Mouse (Mus musculus): ENCODE measurements at regions not wholly inside any gene's neighbourhood (a gene's known extent, or its start where the extent isn't known, plus 50 kb on each side); places are given as distances from the start of the nearest gene placed in this dataset.

GRCm38 (mm10) chr16:93204601-93205000 is 378.7 kb upstream of the Runx1 start:
- Histone ChIP-seq H3K27ac (no peak overlapping the region), H3K9me3 (replicated peaks) (no peaks in the 10 kb centered on the region), H3K4me2 (no peak overlapping the region), H3K4me3 (no peak overlapping the region), H3K36me3 (no peaks in the 10 kb centered on the region), H3K4me1 (replicated peaks) (no peaks in the 10 kb centered on the region), H3K9ac (no peak overlapping the region), H3K27me3 (no peaks in the 10 kb centered on the region)
- 78% methylated on average over 4 of the region's 4 CpGs for WGBS
- no peak for ATAC-seq (replicated peaks; ENCODE audit: insufficient number of reproducible peaks, insufficient read depth, low FRiP score, low read depth)

DNA sequence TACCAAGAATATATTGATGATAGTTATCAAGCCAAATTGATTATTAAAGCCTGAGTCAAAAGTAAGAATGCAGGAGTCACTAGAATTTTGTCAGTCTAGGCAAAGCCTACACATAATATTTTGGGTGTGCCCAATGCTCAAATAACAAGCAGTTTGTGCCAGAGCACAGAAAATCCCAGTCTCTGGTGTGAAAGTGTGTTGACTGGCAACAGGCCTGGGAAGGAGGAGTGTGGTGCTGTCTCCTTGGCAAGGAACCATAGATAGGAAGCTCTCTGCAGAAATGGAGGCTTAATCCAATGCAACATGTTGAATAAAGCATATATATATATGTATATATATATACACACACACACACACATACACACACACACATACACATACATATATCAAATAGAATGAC is 376.6 kb upstream of the Runx1 start:
- Histone ChIP-seq H3K27me3 (no peaks in the 10 kb centered on the region), H3K36me3 (no peaks in the 10 kb centered on the region), H3K9ac (no peak overlapping the region), H3K27ac (no peak overlapping the region), H3K9me3 (replicated peaks) (no peaks in the 10 kb centered on the region), H3K4me2 (no peak overlapping the region), H3K4me1 (replicated peaks) (no peaks in the 10 kb centered on the region), H3K4me3 (no peak overlapping the region)
- no peak for ATAC-seq (replicated peaks; ENCODE audit: insufficient number of reproducible peaks, insufficient read depth, low FRiP score, low read depth)

DNA sequence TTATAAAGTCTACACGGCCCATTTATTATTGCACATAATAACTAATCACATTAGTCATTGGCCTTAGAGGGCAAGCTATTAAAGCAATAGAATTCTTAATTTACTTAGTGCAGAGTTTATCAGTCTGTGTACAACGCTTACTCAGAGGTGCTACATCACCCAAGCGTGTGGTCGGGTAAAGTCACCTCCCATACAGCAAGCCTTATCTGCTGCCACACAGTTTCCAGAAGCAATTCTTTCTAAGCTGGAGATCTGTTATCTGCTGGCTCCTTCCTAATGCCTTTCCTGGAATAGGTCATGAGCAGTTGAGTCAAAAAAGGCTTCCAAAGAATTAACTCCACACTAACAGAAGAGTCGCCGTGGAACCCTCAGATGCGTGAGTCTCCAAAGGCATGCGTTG is 371.4 kb upstream of the Runx1 start:
- Histone ChIP-seq H3K27me3 (no peaks in the 10 kb centered on the region), H3K36me3 (no peaks in the 10 kb centered on the region), H3K9me3 (replicated peaks) (no peaks in the 10 kb centered on the region), H3K27ac (no peak overlapping the region), H3K9ac (no peak overlapping the region), H3K4me3 (no peak overlapping the region), H3K4me2 (no peak overlapping the region), H3K4me1 (replicated peaks) (no peaks in the 10 kb centered on the region)
- ATAC-seq (replicated peaks; ENCODE audit: insufficient number of reproducible peaks, insufficient read depth, low FRiP score, low read depth), result no peak
- 69% methylated on average over 8 of the region's 8 CpGs for WGBS

GRCm38 (mm10) chr16:93193921-93194481 is 368.1 kb upstream of the Runx1 start:
- Histone ChIP-seq H3K27ac (no peak overlapping the region), H3K36me3 (no peaks in the 10 kb centered on the region), H3K4me2 (no peak overlapping the region), H3K9ac (no peak overlapping the region), H3K4me3 (no peak overlapping the region), H3K27me3 (no peaks in the 10 kb centered on the region), H3K9me3 (replicated peaks) (no peaks in the 10 kb centered on the region), H3K4me1 (replicated peaks) (peaks cover 3% of the 10 kb centered on the region; the same call in 1 of the 2 replicates)
- no peak for ATAC-seq (replicated peaks; ENCODE audit: insufficient number of reproducible peaks, insufficient read depth, low FRiP score, low read depth)
- 54% methylated on average over 7 of the region's 7 CpGs for WGBS

DNA sequence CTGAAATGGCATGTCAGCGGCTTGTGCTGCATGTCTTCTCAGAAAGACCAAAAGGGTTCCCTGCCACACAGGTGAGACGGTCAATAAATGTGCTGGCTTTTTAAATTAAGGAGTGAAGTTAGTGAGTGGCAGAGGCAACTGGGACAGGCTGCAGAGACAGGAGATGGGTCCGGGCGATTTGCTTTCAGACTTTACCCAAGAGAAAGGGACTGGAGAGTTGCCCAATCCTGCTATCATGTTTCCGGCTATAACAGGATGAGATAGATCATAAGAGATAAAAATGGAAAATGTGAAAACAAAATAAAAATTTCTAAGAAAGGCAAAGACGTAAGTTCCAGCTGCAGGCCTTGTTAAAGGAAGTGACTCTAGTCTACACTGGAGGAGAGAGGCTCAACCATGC is 367.3 kb upstream of the Runx1 start:
- H3K4me3 ChIP-seq, result no peak overlapping the region
- no peaks in the 10 kb centered on the region for H3K27me3 ChIP-seq
- no peak overlapping the region for H3K27ac ChIP-seq
- H3K9ac ChIP-seq, result no peak overlapping the region
- peaks cover 3% of the 10 kb centered on the region; the same call in 1 of the 2 replicates for H3K4me1 ChIP-seq (replicated peaks)
- WGBS, result 67% methylated on average over 6 of the region's 6 CpGs
- ATAC-seq (replicated peaks; ENCODE audit: insufficient number of reproducible peaks, insufficient read depth, low FRiP score, low read depth), result no peak
- H3K36me3 ChIP-seq, result no peaks in the 10 kb centered on the region
- H3K9me3 ChIP-seq (replicated peaks), result no peaks in the 10 kb centered on the region
- no peak overlapping the region for H3K4me2 ChIP-seq

DNA sequence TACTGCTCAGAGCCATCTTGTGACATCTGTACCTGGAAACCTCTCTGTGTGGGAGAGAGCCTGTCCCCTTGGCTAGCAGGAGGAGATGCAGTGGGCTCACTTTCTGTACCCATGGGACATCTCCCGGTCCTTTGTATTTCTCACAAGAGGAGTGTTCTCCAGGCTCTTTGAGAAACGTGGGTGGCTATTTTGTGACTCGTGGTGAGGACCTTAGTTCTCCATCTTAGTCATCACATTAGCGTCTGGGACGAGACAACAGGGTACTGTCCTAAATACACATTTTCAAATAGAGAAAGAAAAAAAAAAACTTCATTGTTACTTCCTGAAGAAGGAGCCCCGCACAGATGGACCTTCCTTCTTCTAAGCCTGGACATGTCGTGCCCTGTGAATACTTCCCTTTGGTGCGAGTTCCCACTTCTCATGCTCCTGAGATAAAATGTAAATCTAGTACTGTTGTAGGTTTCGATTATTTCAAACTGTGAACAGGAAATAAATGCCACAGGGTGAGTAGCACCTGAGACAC is 366.8 kb upstream of the Runx1 start:
- no peak overlapping the region for H3K27ac ChIP-seq
- peaks cover 3% of the 10 kb centered on the region; the same call in 1 of the 2 replicates for H3K4me1 ChIP-seq (replicated peaks)
- no peak overlapping the region for H3K9ac ChIP-seq
- H3K27me3 ChIP-seq, result no peaks in the 10 kb centered on the region
- 68% methylated on average over 9 of the region's 9 CpGs for WGBS
- ATAC-seq (replicated peaks; ENCODE audit: insufficient number of reproducible peaks, insufficient read depth, low FRiP score, low read depth), result no peak
- no peaks in the 10 kb centered on the region for H3K9me3 ChIP-seq (replicated peaks)
- H3K4me2 ChIP-seq, result no peak overlapping the region
- no peaks in the 10 kb centered on the region for H3K36me3 ChIP-seq
- H3K4me3 ChIP-seq, result no peak overlapping the region

DNA sequence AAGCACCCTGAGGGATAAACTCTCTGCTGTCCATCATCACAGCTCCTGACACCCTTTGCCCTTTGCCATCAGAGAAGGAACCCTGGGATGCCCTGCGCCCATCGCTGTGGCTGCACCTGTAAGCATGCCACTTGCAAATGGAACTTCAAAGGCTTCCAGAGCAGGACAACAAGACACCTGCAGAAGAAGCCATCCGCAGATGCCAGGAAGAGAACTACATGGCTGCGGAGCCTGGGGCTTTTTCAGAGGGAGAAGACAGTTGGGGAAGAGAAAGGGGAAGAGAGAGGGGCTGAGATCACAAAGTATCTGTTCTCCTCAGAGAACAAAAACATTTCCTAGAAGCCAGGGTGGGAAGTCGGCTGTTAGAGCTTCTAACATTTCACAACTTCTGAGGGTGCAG is 365.2 kb upstream of the Runx1 start:
- Histone ChIP-seq H3K4me2 (no peak overlapping the region), H3K9me3 (replicated peaks) (no peaks in the 10 kb centered on the region), H3K36me3 (no peaks in the 10 kb centered on the region), H3K4me3 (no peak overlapping the region), H3K4me1 (replicated peaks) (peaks cover 3% of the 10 kb centered on the region; the same call in 1 of the 2 replicates), H3K27ac (no peak overlapping the region), H3K9ac (no peak overlapping the region), H3K27me3 (no peaks in the 10 kb centered on the region)
- no peak; the same call in 1 of the 2 replicates for ATAC-seq (replicated peaks; ENCODE audit: insufficient number of reproducible peaks, insufficient read depth, low FRiP score, low read depth)
- 72% methylated on average over 5 of the region's 5 CpGs for WGBS

DNA sequence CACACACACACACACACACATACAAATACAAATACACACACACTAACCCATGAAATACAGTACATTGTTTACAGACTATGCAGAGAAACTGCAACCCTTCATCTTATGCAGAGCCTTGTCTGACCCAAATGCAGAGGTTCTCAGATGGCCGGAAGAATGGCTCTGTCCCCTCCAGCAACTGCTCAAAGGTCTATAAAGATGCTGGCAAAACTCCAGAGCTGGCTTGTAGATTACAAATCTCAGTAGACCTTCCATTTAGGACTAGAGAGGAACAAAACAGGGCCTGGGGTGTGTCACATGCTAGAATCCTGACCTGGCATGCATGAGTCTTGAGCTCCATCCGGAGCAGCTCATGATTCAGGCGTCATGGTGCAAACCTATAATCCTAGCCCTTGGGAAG is 364.4 kb upstream of the Runx1 start:
- Histone ChIP-seq H3K9ac (no peak overlapping the region), H3K4me3 (no peak overlapping the region), H3K36me3 (no peaks in the 10 kb centered on the region), H3K27me3 (no peaks in the 10 kb centered on the region), H3K4me1 (replicated peaks) (peaks cover 3% of the 10 kb centered on the region; the same call in 1 of the 2 replicates), H3K4me2 (no peak overlapping the region), H3K9me3 (replicated peaks) (no peaks in the 10 kb centered on the region), H3K27ac (peak overlapping the region; percentile 14; the same call in 1 of the 2 replicates)
- WGBS, result 56% methylated on average over 3 of the region's 3 CpGs
- ATAC-seq (replicated peaks; ENCODE audit: insufficient number of reproducible peaks, insufficient read depth, low FRiP score, low read depth), result no peak

GRCm38 (mm10) chr16:93189875-93190274 is 363.9 kb upstream of the Runx1 start:
- no peak for ATAC-seq (replicated peaks; ENCODE audit: insufficient number of reproducible peaks, insufficient read depth, low FRiP score, low read depth)
- Histone ChIP-seq H3K4me2 (no peak overlapping the region), H3K9ac (no peak overlapping the region), H3K27ac (no peak overlapping the region), H3K9me3 (replicated peaks) (no peaks in the 10 kb centered on the region), H3K36me3 (no peaks in the 10 kb centered on the region), H3K4me3 (no peak overlapping the region), H3K4me1 (replicated peaks) (peaks cover 3% of the 10 kb centered on the region; the same call in 1 of the 2 replicates), H3K27me3 (no peaks in the 10 kb centered on the region)
- WGBS, result 65% methylated on average over 3 of the region's 3 CpGs

DNA sequence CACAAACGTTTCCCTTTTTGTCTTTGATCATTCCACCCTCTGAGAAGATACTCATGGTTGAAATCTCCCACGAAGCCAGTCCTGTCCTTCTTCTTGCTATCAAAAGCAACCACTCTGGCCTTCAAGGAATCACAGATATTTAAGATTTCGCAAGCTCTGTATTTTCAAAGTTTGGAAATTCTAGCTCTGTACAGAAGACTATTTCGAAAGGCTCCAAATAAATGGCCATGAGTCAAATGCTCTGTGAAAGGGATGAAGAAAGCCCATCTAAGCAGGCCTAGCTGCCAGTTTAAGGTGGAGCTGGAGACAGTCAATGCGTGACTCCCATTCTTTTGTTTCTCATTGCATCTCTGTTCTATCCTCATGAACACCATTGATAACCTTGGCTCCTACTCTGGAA is 363.5 kb upstream of the Runx1 start:
- ATAC-seq (replicated peaks; ENCODE audit: insufficient number of reproducible peaks, insufficient read depth, low FRiP score, low read depth), result no peak
- Histone ChIP-seq H3K36me3 (no peaks in the 10 kb centered on the region), H3K9me3 (replicated peaks) (no peaks in the 10 kb centered on the region), H3K4me3 (no peak overlapping the region), H3K4me1 (replicated peaks) (peaks cover 3% of the 10 kb centered on the region; the same call in 1 of the 2 replicates), H3K4me2 (no peak overlapping the region), H3K27me3 (no peaks in the 10 kb centered on the region), H3K27ac (no peak overlapping the region), H3K9ac (no peak overlapping the region)
- WGBS, result 74% methylated on average over 5 of the region's 5 CpGs

GRCm38 (mm10) chr16:93186554-93186953 is 360.6 kb upstream of the Runx1 start:
- H3K4me1 ChIP-seq (replicated peaks), result peaks cover 3% of the 10 kb centered on the region; the same call in 1 of the 2 replicates
- no peaks in the 10 kb centered on the region for H3K36me3 ChIP-seq
- no peaks in the 10 kb centered on the region for H3K9me3 ChIP-seq (replicated peaks)
- H3K27ac ChIP-seq, result no peak overlapping the region
- 75% methylated on average over 4 of the region's 4 CpGs for WGBS
- H3K4me2 ChIP-seq, result no peak overlapping the region
- no peaks in the 10 kb centered on the region for H3K27me3 ChIP-seq
- H3K9ac ChIP-seq, result no peak overlapping the region
- H3K4me3 ChIP-seq, result no peak overlapping the region
- ATAC-seq (replicated peaks; ENCODE audit: insufficient number of reproducible peaks, insufficient read depth, low FRiP score, low read depth), result no peak

- no peak for ATAC-seq (replicated peaks; ENCODE audit: insufficient number of reproducible peaks, insufficient read depth, low FRiP score, low read depth)
- H3K9me3 ChIP-seq (replicated peaks), result no peaks in the 10 kb centered on the region
- no peak overlapping the region for H3K4me2 ChIP-seq
- H3K27me3 ChIP-seq, result no peaks in the 10 kb centered on the region
- no peak overlapping the region for H3K4me3 ChIP-seq
- no peak overlapping the region for H3K27ac ChIP-seq
- H3K4me1 ChIP-seq (replicated peaks), result no peaks in the 10 kb centered on the region
- no peaks in the 10 kb centered on the region for H3K36me3 ChIP-seq
- no peak overlapping the region for H3K9ac ChIP-seq
- WGBS, result 56% methylated on average over 3 of the region's 3 CpGs
These were observed 356.7 kb upstream of the Runx1 start for GRCm38 (mm10) chr16:93182656-93183055.

Data from heart, embryonic 15.5 days (tissue).